Mouse (Mus musculus) heart, postnatal 0 days (tissue): ENCODE measurements around the gene Galnt9. TPM values are rescaled to one million over a fixed set of nuclear protein-coding genes. Genes with fewer than 3 reads are reported as not detected.

Experiments used
- ATAC-seq: fragments of 200-750 bp; cut with Nextera tagmentation; 2 replicates; pipeline ENCODE4 v1.8.0; 2017; ENCODE audit warnings: low read depth, moderate number of reproducible peaks, moderate library complexity; ENCODE audit not compliant: insufficient read depth
- DNase-seq: peaks from one replicate; pipeline ENCODE4 v3.0.0-alpha.2; 2016; ENCODE audit warnings: low spot score
- H3K27ac ChIP-seq: fragments of 300-500 bp; sonication (generic); 2 replicates; pipeline ENCODE4 v1.5.1; 2014; ENCODE audit warnings: low read depth, mild to moderate bottlenecking
- H3K27me3 ChIP-seq: fragments of 300-500 bp; sonication (generic); 2 replicates; pipeline ENCODE4 v1.6.1; 2014; ENCODE audit warnings: low read length, mixed read lengths; ENCODE audit not compliant: control insufficient read depth, insufficient read depth
- H3K36me3 ChIP-seq: fragments of 300-500 bp; sonication (generic); replicated peaks from 2 replicates; pipeline ENCODE4 v1.6.1; 2014; ENCODE audit warnings: low read length, mixed read lengths; ENCODE audit not compliant: control insufficient read depth, insufficient read depth
- H3K4me1 ChIP-seq: fragments of 300-500 bp; sonication (generic); 2 replicates; pipeline ENCODE4 v1.6.1; 2014; ENCODE audit warnings: antibody characterized with exemption; ENCODE audit not compliant: control insufficient read depth, insufficient read depth
- H3K4me2 ChIP-seq: fragments of 300-500 bp; sonication (generic); 2 replicates; pipeline ENCODE4 v1.6.1; 2014; ENCODE audit warnings: low read depth, mild to moderate bottlenecking, low read length, moderate library complexity
- H3K4me3 ChIP-seq: fragments of 300-500 bp; sonication (generic); 2 replicates; pipeline ENCODE4 v1.5.1; 2014; ENCODE audit warnings: low read depth, low read length
- H3K9ac ChIP-seq: fragments of 300-500 bp; sonication (generic); replicated peaks from 2 replicates; pipeline ENCODE4 v1.6.1; 2014; ENCODE audit warnings: low read depth, low read length, mixed read lengths
- H3K9me3 ChIP-seq: fragments of 300-500 bp; sonication (generic); replicated peaks from 2 replicates; pipeline ENCODE4 v1.6.1; 2016; ENCODE audit warnings: low read length; ENCODE audit not compliant: control insufficient read depth
- CTCF ChIP-seq: IDR thresholded peaks from 2 replicates; pipeline ENCODE4 v1.5.1; 2016; ENCODE audit warnings: antibody characterized with exemption, control low read depth, low read depth
- EP300 ChIP-seq: IDR thresholded peaks from 2 replicates; pipeline ENCODE4 v1.6.1; 2016; ENCODE audit warnings: antibody characterized with exemption, low read depth
- whole genome bisulfite sequencing: fragments of 180-500 bp; shearing (Covaris S2); extraction: QIAGEN DNeasy Blood & Tissue Kit; methylation state at CpG from one replicate; pipeline ENCODE4 v1.1.7; 2014; 5-methylcytosine and 5-hydroxymethylcytosine counted together
- polyA plus RNA-seq: library from polyadenylated mRNA; unstranded; fragments of >200 nt; fragmentation: Nextera tagmentation; extraction: Ambion mirVana; gene quantifications from 2 replicates; pipeline ENCODE4 v1.2.1, GENCODE M21; 2015
- total RNA-seq: library from RNA; depleted of rRNA; stranded (reverse); fragments of >200 nt; gene quantifications from 2 replicates; pipeline ENCODE4 v1.2.3, GENCODE M21; 2014; ENCODE audit warnings: low replicate concordance

Galnt9 gene
- total and polyA plus RNA-seq, 2 experiments from 2014 or later, result not detected

- Histone ChIP-seq H3K9me3 (no peaks in the 10 kb centered on the region), H3K36me3 (no peaks in the 10 kb centered on the region), H3K4me3 (no peak overlapping the region), H3K9ac (no peak overlapping the region), H3K27ac (no peak overlapping the region), H3K27me3 (no peaks in the 10 kb centered on the region), H3K4me2 (no peak overlapping the region), H3K4me1 (no peaks in the 10 kb centered on the region)
- 57% methylated on average over 8 of the region's 8 CpGs for WGBS
- ATAC-seq (no peak), DNase-seq (no peak)
- TF ChIP-seq CTCF (no peak), EP300 (no peak)
Measured at GRCm38 (mm10) chr5:110594465-110594864, 50.3 kb downstream of the Galnt9 start.

GRCm38 (mm10) chr5:110595341-110595740 lies 51.2 kb downstream of the Galnt9 start:
- WGBS, result 81% methylated on average over 10 of the region's 10 CpGs
- Histone ChIP-seq H3K27ac (no peak overlapping the region), H3K9me3 (no peaks in the 10 kb centered on the region), H3K36me3 (no peaks in the 10 kb centered on the region), H3K4me1 (no peaks in the 10 kb centered on the region), H3K4me3 (no peak overlapping the region), H3K4me2 (no peak overlapping the region), H3K27me3 (no peaks in the 10 kb centered on the region), H3K9ac (no peak overlapping the region)
- TF ChIP-seq EP300 (no peak), CTCF (no peak)
- no peak for DNase-seq
- ATAC-seq, result no peak

- no peak for DNase-seq
- H3K4me1 ChIP-seq, result no peaks in the 10 kb centered on the region
- no peak overlapping the region for H3K4me2 ChIP-seq
- H3K9me3 ChIP-seq, result no peaks in the 10 kb centered on the region
- no peak overlapping the region for H3K4me3 ChIP-seq
- 76% methylated on average over 15 of the region's 15 CpGs for WGBS
- no peak overlapping the region for H3K27ac ChIP-seq
- TF ChIP-seq CTCF, result no peak
- TF ChIP-seq EP300, result no peak
- ATAC-seq, result no peak
- no peak overlapping the region for H3K9ac ChIP-seq
- H3K36me3 ChIP-seq, result no peaks in the 10 kb centered on the region
- H3K27me3 ChIP-seq, result 0 out of 2 replicates have a peak, but pooled peaks cover 6% of the 10 kb centered on the region
Measured at GRCm38 (mm10) chr5:110596086-110596780, 52.1 kb downstream of the Galnt9 start.

DNA sequence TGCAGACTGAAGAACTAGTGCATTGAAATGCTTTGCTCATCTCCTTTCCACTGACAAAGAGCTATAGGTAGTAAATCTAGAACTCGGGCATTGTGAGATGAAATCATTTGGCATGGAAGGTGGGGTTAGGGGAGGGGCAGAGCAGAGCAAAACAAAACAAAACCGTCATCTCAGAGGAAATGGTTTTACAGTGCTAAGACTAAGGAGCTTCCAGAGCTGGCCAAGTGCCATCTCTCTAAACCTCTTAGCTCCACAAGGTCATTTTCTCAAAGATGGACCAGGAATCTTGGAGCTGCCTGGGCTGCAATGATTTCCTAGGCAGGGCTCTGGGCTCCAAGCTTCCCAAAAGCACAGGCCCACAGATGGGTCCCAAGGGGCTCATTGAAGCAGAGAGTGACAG lies 53.3 kb downstream of the Galnt9 start:
- no peaks in the 10 kb centered on the region for H3K9me3 ChIP-seq
- DNase-seq (no peak), ATAC-seq (no peak)
- H3K27me3 ChIP-seq, result 0 out of 2 replicates have a peak, but pooled peaks cover 6% of the 10 kb centered on the region
- no peak overlapping the region for H3K4me2 ChIP-seq
- 32% methylated on average over 2 of the region's 2 CpGs for WGBS
- TF ChIP-seq EP300, result no peak
- no peak for TF ChIP-seq CTCF
- H3K4me1 ChIP-seq, result no peaks in the 10 kb centered on the region
- no peak overlapping the region for H3K9ac ChIP-seq
- no peaks in the 10 kb centered on the region for H3K36me3 ChIP-seq
- no peak overlapping the region for H3K27ac ChIP-seq
- no peak overlapping the region for H3K4me3 ChIP-seq

- WGBS, result 16% methylated on average over 12 of the region's 12 CpGs
- no peak overlapping the region for H3K9ac ChIP-seq
- ATAC-seq (peak; percentile 20; the same call in 1 of the 2 replicates), DNase-seq (peak; percentile 13)
- no peaks in the 10 kb centered on the region for H3K36me3 ChIP-seq
- no peaks in the 10 kb centered on the region for H3K4me1 ChIP-seq
- H3K4me3 ChIP-seq, result no peak overlapping the region
- no peaks in the 10 kb centered on the region for H3K9me3 ChIP-seq
- H3K4me2 ChIP-seq, result no peak overlapping the region
- TF ChIP-seq EP300, result no peak
- TF ChIP-seq CTCF, result no peak
- 0 out of 2 replicates have a peak, but pooled peaks cover 6% of the 10 kb centered on the region for H3K27me3 ChIP-seq
- no peak overlapping the region for H3K27ac ChIP-seq
Measured at GRCm38 (mm10) chr5:110598298-110599095, 54.3 kb downstream of the Galnt9 start.
